Mouse (Mus musculus): ENCODE measurements around the gene Acad9.

DNA sequence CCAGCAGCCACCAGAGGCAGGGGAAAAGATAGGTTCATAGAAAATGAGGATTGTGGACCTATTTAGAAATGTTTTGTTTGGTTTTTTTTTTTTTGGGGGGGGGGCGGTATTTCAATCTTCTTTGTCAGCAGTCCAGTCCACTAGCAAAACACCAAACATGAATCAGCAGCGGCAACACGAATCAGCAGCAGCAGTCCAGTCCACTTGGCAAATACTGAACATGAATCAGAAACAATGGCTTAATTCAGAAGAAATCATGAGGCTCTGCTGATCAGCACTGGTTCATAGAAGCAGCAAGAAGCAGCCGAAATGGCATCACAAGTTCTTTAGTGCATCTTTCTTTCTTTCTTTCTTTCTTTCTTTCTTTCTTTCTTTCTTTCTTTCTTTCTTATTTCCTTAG is 50.3 kb downstream of the Acad9 start:
- no peak for TF ChIP-seq CTCF (IDR thresholded peaks at IDR 0.05)
- no peak for TF ChIP-seq EP300 (IDR thresholded peaks at IDR 0.05)

Data from lung, postnatal 0 days (tissue).